Mouse (Mus musculus): ENCODE data around the gene Ankrd6.

DNA sequence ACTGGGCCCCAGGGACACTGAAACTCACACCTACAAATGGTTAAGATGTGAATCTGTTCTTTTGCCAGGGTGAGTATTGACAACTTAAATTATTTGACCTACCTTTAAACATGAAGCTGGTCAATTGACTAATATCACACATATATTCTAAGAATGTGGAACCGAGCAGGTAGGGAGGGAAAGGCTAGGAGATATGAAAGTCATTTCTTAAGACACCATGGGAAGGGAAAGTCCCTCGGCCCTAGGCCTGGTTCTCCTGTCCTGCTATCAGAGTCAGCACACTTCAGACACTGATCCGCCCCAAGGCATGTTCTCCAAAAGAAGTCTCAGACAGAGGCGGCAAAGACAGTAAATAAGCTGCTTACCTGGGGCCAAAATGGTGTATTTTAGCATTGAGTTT is 95.7 kb downstream of the Ankrd6 start:
- TF ChIP-seq CTCF (IDR thresholded peaks at IDR 0.05; ENCODE audit: control insufficient read depth, insufficient read depth, insufficient read length) = no peak
- TF ChIP-seq USF1 (IDR thresholded peaks at IDR 0.05; ENCODE audit: low read depth) = no peak
